Mouse (Mus musculus) heart, embryonic 14.5 days (tissue): Measurements from ENCODE around the gene E2f4. TPM values are rescaled to one million over a fixed set of nuclear protein-coding genes. Genes with fewer than 3 reads are reported as not detected.

Experiments
- ATAC-seq: fragments of 200-750 bp; cut with Nextera tagmentation; 2 replicates; pipeline ENCODE4 v1.8.0; 2017; ENCODE audit warnings: low read depth, moderate TSS enrichment; ENCODE audit not compliant: insufficient number of reproducible peaks, insufficient read depth, low FRiP score
- H3K27ac ChIP-seq, 2 experiments: fragments of 200-500 bp in 1 of 2; fragments of 300-500 bp in 1 of 2; sonication (generic) in 1 of 2; replicated peaks in 1 of 2; 2 replicates each; pipeline ENCODE4 v1.5.1; 2012 to 2014; ENCODE audit warnings: low read depth in 2 of 2, low read length in 2 of 2, control low read depth in 1 of 2, mild to moderate bottlenecking in 1 of 2, mixed read lengths in 1 of 2; ENCODE audit not compliant: control insufficient read depth in 1 of 2, insufficient read depth in 1 of 2
- H3K27me3 ChIP-seq: fragments of 300-500 bp; sonication (generic); 2 replicates; pipeline ENCODE4 v1.6.1; 2014; ENCODE audit warnings: mild to moderate bottlenecking, low read length, control low read depth; ENCODE audit not compliant: control insufficient read depth, insufficient read depth
- H3K36me3 ChIP-seq: fragments of 300-500 bp; sonication (generic); 2 replicates; pipeline ENCODE4 v1.6.1; 2014; ENCODE audit warnings: mild to moderate bottlenecking, control low read depth, low read length, mixed read lengths; ENCODE audit not compliant: control insufficient read depth, insufficient read depth
- H3K4me1 ChIP-seq, 2 experiments: fragments of 200-500 bp in 1 of 2; fragments of 300-500 bp in 1 of 2; sonication (generic) in 1 of 2; 2 replicates each; pipeline ENCODE4 v1.6.1; 2012 to 2014; ENCODE audit warnings: low read length in 2 of 2, control low read depth in 1 of 2, mixed read lengths in 1 of 2; ENCODE audit not compliant: control insufficient read depth in 2 of 2, insufficient read depth in 2 of 2
- H3K4me2 ChIP-seq: fragments of 300-500 bp; sonication (generic); 2 replicates; pipeline ENCODE4 v1.6.1; 2014; ENCODE audit warnings: mild to moderate bottlenecking, low read length
- H3K4me3 ChIP-seq, 2 experiments: fragments of 200-500 bp in 1 of 2; fragments of 300-500 bp in 1 of 2; sonication (generic) in 1 of 2; 2 replicates each; pipeline ENCODE4 v1.5.1; 2012 to 2014; ENCODE audit warnings: low read length in 2 of 2, mild to moderate bottlenecking in 2 of 2, control low read depth in 1 of 2, low read depth in 1 of 2, moderate library complexity in 1 of 2; ENCODE audit not compliant: control insufficient read depth in 1 of 2, insufficient read depth in 1 of 2
- H3K9ac ChIP-seq: fragments of 300-500 bp; sonication (generic); 2 replicates; pipeline ENCODE4 v1.6.1; 2014; ENCODE audit warnings: mild to moderate bottlenecking, low read length
- H3K9me3 ChIP-seq: fragments of 300-500 bp; sonication (generic); 2 replicates; pipeline ENCODE4 v1.6.1; 2016; ENCODE audit warnings: low read length, control low read depth; ENCODE audit not compliant: control insufficient read depth
- WGBS: fragments of 180-500 bp; shearing (Covaris S2); extraction: QIAGEN DNeasy Blood & Tissue Kit; methylation state at CpG from one replicate; pipeline ENCODE4 v1.1.7; 2014; 5-methylcytosine and 5-hydroxymethylcytosine counted together
- polyA plus RNA-seq: library from polyadenylated mRNA; unstranded; fragments of >200 nt; fragmentation: Nextera tagmentation; extraction: Ambion mirVana; gene quantifications from 2 replicates; pipeline ENCODE4 v1.2.1, GENCODE M21; 2014

E2f4 gene
- polyA plus RNA-seq = 50.3 and 51.3 TPM in 2 replicates

DNA sequence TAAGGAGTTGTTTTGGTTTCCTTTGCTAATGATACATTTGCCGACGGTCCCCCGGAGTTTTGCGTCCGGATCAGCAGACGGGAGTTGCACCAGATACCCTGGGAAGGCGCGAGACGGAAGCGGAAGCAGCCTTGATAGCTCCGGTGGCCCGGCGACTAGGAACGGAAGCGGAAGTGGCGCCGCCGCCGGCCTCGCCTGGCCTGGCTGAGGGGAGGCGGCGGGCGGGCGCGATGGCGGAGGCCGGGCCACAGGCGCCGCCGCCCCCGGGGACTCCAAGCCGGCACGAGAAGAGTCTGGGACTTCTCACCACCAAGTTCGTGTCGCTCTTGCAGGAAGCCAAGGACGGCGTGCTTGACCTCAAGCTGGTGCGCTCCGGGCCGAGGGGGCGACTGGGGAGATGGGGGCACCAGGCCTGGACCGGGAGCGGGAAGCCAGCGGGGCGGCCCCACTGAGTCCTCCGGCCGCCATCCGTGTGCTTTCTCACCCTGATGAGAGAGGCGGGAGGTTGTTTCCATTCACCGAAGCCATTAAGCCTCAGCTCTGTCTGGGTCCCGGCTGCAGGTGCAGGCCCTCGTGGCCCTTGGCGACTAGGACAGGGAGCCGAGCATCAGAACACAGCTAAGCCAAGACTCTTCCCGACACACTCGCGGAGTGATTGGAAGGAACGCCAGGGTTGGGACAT, at the start of gene E2f4:
E2f4 (plus strand) TSS at position 153 of the 682 bp plus-strand sequence.
- ATAC-seq = peak; percentile 78
- Histone ChIP-seq H3K9me3 (no peaks in the 10 kb centered on the region), H3K36me3 (peaks cover 40% of the 10 kb centered on the region), H3K27ac (peak within 1 kb of the TSS; percentile 74 to 82), H3K9ac (peak within 1 kb of the TSS; percentile 95), H3K4me2 (peak within 1 kb of the TSS; percentile 77), H3K4me1 (peaks cover 9 to 17% of the 10 kb centered on the region in 2 experiments), H3K27me3 (no peaks in the 10 kb centered on the region), H3K4me3 (peak within 1 kb of the TSS; percentile 81 to 98)
- WGBS = under 1% methylated on average over 58 of the region's 58 CpGs

DNA sequence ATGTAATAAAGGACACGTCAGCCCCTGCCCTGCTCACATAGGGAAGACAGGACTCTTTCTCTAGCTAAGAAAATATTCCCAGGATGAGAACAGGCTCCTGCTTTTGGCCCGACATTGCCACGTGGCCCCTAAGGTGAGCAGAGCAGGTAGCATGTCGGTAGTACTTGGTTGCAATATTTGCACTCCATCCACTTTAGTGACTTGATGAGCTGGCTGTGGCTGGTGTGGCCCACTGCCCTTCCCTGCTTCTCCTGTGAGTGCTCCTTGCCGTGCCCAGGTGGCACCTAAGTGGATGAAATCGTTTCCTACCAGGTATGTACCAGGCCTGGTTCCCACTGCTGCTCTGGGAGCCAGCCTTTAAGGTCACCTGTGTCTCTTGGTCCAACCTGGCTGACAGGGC, 45.5 kb upstream of the E2f4 start:
- 89% methylated on average over 6 of the region's 6 CpGs for WGBS
- peaks cover 13 to 14% of the 10 kb centered on the region in 2 experiments; a peak in 3 of 4 replicates for H3K4me1 ChIP-seq
- H3K27me3 ChIP-seq = peaks cover 6% of the 10 kb centered on the region; the same call in 1 of the 2 replicates
- H3K4me3 ChIP-seq = no peak overlapping the region
- H3K36me3 ChIP-seq = peaks cover 52% of the 10 kb centered on the region
- H3K27ac ChIP-seq = no peak overlapping the region
- no peak overlapping the region for H3K9ac ChIP-seq
- H3K9me3 ChIP-seq = no peaks in the 10 kb centered on the region
- no peak overlapping the region for H3K4me2 ChIP-seq
- no peak for ATAC-seq

DNA sequence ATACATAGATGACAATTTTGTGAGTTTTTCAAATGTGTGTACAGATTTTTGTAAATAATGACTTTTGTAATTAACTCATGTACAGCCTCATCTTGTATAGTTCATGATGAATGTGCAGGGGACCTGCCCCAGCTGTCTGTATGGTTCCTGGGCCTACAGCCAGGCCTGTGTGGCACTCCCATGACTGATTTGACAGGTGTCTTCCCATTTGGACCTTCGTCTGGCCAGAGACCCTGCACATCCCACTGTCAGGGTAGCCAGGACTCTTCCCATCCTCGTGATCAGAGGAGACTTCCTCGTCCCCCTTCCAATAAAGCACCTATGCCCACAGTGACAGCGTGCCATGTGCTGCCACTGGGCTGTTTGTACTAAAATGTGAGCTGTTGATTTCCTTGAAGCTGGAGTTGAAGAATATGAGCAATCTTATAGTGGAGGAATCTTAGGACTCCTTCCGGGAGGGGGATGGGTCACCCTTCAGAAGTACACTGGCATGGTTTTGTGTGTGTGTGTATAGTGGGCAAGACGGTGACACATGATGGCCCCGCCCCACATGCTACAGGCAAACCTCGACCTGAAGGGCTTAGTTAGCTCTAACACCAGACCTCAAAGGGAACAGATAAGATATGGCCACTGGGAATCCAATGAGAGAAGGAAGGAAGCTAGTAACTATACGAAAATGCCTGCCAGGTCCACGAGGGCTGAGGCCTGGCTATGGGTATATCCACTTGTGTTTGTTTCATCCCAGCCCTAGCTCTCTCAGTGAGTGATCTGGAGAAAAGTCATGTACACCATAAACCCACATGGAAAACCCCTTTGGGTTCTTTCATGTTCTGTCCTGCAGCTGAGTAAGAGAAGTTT, 44.6 kb upstream of the E2f4 start:
- peaks cover 11% of the 10 kb centered on the region; the same call in 1 of the 2 replicates for H3K27me3 ChIP-seq
- peaks cover 13 to 14% of the 10 kb centered on the region in 2 experiments; a peak in 3 of 4 replicates for H3K4me1 ChIP-seq
- 0 out of 2 replicates have a peak overlapping the region, but pooled peaks have one; percentile 71 for H3K9ac ChIP-seq
- WGBS = 62% methylated on average over 10 of the region's 10 CpGs
- peaks cover 42% of the 10 kb centered on the region for H3K36me3 ChIP-seq
- no peak overlapping the region for H3K4me2 ChIP-seq
- no peak overlapping the region for H3K4me3 ChIP-seq
- no peaks in the 10 kb centered on the region for H3K9me3 ChIP-seq
- ATAC-seq = no peak
- no peak overlapping the region for H3K27ac ChIP-seq

DNA sequence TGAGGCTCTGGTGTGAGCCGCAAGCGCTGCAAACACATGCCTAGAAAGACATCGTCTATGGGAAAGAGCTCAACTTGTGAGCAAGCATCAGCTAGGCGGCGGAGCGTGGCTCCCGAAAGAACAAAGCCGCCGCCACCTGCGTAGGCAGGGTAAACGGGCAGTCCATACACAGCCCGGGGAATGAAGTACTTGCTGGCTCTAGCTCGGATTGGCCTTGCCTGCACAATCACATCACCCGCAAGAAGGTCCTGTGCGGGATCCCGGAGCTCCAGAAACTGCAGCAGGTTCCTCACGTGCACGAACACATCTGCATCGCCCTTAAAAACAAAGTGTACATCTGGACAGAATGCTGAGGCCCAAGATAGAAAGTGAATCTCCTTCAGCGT, 43.7 kb upstream of the E2f4 start:
- 48% methylated on average over 20 of the region's 20 CpGs for WGBS
- no peak for ATAC-seq
- Histone ChIP-seq H3K4me1 (peaks cover 14 to 17% of the 10 kb centered on the region in 2 experiments), H3K27me3 (peaks cover 20% of the 10 kb centered on the region), H3K9me3 (no peaks in the 10 kb centered on the region), H3K4me3 (peak overlapping the region; percentile 60 to 83), H3K4me2 (peak overlapping the region; percentile 97), H3K36me3 (peaks cover 34% of the 10 kb centered on the region), H3K27ac (0 out of 4 replicates have a peak overlapping the region, but pooled peaks of 1 of the 2 experiments have one; percentile 14), H3K9ac (peak overlapping the region; percentile 71; the same call in 1 of the 2 replicates)

DNA sequence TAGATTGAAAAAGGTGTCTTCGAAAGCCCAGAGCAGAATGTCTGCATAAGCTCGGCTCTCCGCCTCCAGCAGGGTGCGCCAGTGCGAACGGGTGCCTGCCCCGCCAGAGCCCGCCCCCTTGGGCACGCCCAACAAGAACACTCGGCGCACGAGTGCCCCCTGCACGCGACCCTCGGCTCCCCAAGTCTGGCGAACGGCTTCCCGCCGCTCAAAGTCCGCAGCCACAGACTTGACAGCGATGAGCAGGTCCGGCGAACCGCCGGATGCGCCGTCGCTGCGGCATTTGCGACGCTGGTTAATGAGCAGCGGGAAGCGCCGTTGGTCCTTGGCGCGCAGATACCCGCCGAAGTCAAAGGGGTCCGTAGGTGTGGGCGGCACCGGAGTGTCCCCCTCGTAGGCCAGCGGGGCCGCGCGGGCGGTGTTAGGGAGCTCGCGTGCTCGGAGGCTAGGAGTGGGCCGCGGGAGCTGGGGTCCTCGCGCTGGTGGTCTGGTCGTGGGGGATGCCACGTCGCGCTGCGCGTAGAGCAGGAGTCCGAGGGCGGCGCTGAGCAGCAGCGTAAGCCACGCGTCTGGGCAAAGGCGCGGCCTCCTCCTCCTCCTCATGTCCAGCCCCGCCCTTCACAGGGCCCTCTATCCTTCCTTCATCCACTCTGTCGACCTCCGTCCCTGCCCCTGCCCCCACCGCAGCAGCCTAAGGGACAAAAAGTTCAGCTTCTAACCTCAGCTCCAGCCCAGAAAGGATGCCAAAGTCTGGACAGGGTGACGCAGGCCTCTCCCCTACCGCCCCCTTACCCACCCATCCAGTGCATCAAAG, 43.1 kb upstream of the E2f4 start:
- H3K36me3 ChIP-seq = peaks cover 28% of the 10 kb centered on the region

DNA sequence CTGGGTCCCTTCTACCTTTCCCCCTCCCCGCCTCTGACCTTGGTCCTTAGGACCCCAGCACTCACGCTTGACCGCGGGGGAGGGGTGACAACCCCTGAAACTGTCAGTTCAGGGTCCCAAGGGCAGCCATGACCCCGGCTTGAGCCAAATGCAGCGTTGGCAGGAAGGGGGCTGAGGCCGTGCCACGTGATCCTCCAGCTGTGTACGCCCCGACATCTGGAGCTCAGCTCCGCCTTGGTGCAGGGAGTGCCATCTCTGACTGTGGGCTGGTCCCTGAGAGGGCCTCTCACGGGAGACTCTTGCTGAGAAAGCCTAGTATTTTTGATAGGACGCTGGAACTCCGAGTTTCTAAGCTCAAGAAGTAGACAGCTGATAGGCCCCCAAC, 42.5 kb upstream of the E2f4 start, which contains the start of gene B3gnt9:
B3gnt9 (minus strand) TSS at position 188 of the 385 bp plus-strand sequence.
- H3K36me3 ChIP-seq = peaks cover 23% of the 10 kb centered on the region
- peak; percentile 29; the same call in 1 of the 2 replicates for ATAC-seq
- H3K4me2 ChIP-seq = peak within 1 kb of the TSS; percentile 97
- 2% methylated on average over 14 of the region's 14 CpGs for WGBS
- H3K27ac ChIP-seq = peak within 1 kb of the TSS; percentile 62 to 74
- H3K4me3 ChIP-seq = peak within 1 kb of the TSS; percentile 60 to 83
- no peaks in the 10 kb centered on the region for H3K9me3 ChIP-seq
- peaks cover 24% of the 10 kb centered on the region for H3K27me3 ChIP-seq
- peaks cover 14 to 29% of the 10 kb centered on the region in 2 experiments for H3K4me1 ChIP-seq
- peak within 1 kb of the TSS; percentile 71 for H3K9ac ChIP-seq

More for the DNA sequence above, 43.1 kb upstream of the E2f4 start:
- peaks cover 22% of the 10 kb centered on the region for H3K27me3 ChIP-seq
- no peaks in the 10 kb centered on the region for H3K9me3 ChIP-seq
- peak overlapping the region; percentile 71 for H3K9ac ChIP-seq
- peak overlapping the region; percentile 60 to 83 for H3K4me3 ChIP-seq
- H3K4me2 ChIP-seq = peak overlapping the region; percentile 97
- WGBS = under 1% methylated on average over 72 of the region's 74 CpGs
- H3K27ac ChIP-seq = peak overlapping the region; percentile 62 to 74
- H3K4me1 ChIP-seq = peaks cover 14 to 23% of the 10 kb centered on the region in 2 experiments
- peak; percentile 81 for ATAC-seq
